Mouse (Mus musculus): ENCODE measurements around the gene Diaph3. TPM values are rescaled to one million over a fixed set of nuclear protein-coding genes. Genes with fewer than 3 reads are reported as not detected.

Diaph3 gene
- polyA plus RNA-seq, 1 experiment from 2014 or later, result 4.3 TPM

- Histone ChIP-seq H3K4me2 (ENCODE audit: low read length) (no peak overlapping the region), H3K4me1 (ENCODE audit: control insufficient read depth, insufficient read depth, low read length) (0 out of 2 replicates have a peak, but pooled peaks cover 2% of the 10 kb centered on the region), H3K36me3 (ENCODE audit: control insufficient read depth, insufficient read depth, low read length) (no peaks in the 10 kb centered on the region), H3K27me3 (ENCODE audit: control insufficient read depth, insufficient read depth, low read length) (no peaks in the 10 kb centered on the region), H3K9ac (replicated peaks; ENCODE audit: low read length) (no peak overlapping the region), H3K4me3 (replicated peaks; ENCODE audit: low read depth, low read length) (no peak overlapping the region), H3K27ac (replicated peaks; ENCODE audit: low read depth, low read length) (no peak overlapping the region), H3K9me3 (ENCODE audit: control insufficient read depth, low read length) (no peaks in the 10 kb centered on the region)
- 73% methylated on average over 11 of the region's 11 CpGs for WGBS
- DNase-seq (no peak), ATAC-seq (ENCODE audit: low FRiP score, low TSS enrichment) (no peak)
Observed at GRCm38 (mm10) chr14:86861277-86861946, 279.6 kb downstream of the Diaph3 start.

GRCm38 (mm10) chr14:86847154-86847810, 293.8 kb downstream of the Diaph3 start:
- 91% methylated on average over 4 of the region's 4 CpGs for WGBS
- no peak for DNase-seq
- no peaks in the 10 kb centered on the region for H3K36me3 ChIP-seq (ENCODE audit: control insufficient read depth, insufficient read depth, low read length)
- H3K27ac ChIP-seq (replicated peaks; ENCODE audit: low read depth, low read length), result no peak overlapping the region
- H3K9me3 ChIP-seq (ENCODE audit: control insufficient read depth, low read length), result no peaks in the 10 kb centered on the region
- no peak overlapping the region for H3K4me3 ChIP-seq (replicated peaks; ENCODE audit: low read depth, low read length)
- no peak overlapping the region for H3K9ac ChIP-seq (replicated peaks; ENCODE audit: low read length)
- no peak for ATAC-seq (ENCODE audit: low FRiP score, low TSS enrichment)
- no peaks in the 10 kb centered on the region for H3K4me1 ChIP-seq (ENCODE audit: control insufficient read depth, insufficient read depth, low read length)
- H3K4me2 ChIP-seq (ENCODE audit: low read length), result no peak overlapping the region
- H3K27me3 ChIP-seq (ENCODE audit: control insufficient read depth, insufficient read depth, low read length), result no peaks in the 10 kb centered on the region

- no peak overlapping the region for H3K4me2 ChIP-seq (ENCODE audit: low read length)
- DNase-seq (no peak), ATAC-seq (ENCODE audit: low FRiP score, low TSS enrichment) (no peak)
- no peak overlapping the region for H3K9ac ChIP-seq (replicated peaks; ENCODE audit: low read length)
- no peaks in the 10 kb centered on the region for H3K4me1 ChIP-seq (ENCODE audit: control insufficient read depth, insufficient read depth, low read length)
- H3K4me3 ChIP-seq (replicated peaks; ENCODE audit: low read depth, low read length), result no peak overlapping the region
- 99% methylated on average over 3 of the region's 3 CpGs for whole genome bisulfite sequencing
- no peaks in the 10 kb centered on the region for H3K9me3 ChIP-seq (ENCODE audit: control insufficient read depth, low read length)
- no peaks in the 10 kb centered on the region for H3K36me3 ChIP-seq (ENCODE audit: control insufficient read depth, insufficient read depth, low read length)
- H3K27ac ChIP-seq (replicated peaks; ENCODE audit: low read depth, low read length), result no peak overlapping the region
- no peaks in the 10 kb centered on the region for H3K27me3 ChIP-seq (ENCODE audit: control insufficient read depth, insufficient read depth, low read length)
Observed at GRCm38 (mm10) chr14:86844075-86844474, 297.0 kb downstream of the Diaph3 start.

GRCm38 (mm10) chr14:86837642-86838041, 303.4 kb downstream of the Diaph3 start:
- Histone ChIP-seq H3K4me2 (ENCODE audit: low read length) (no peak overlapping the region), H3K4me3 (replicated peaks; ENCODE audit: low read depth, low read length) (no peak overlapping the region), H3K9ac (replicated peaks; ENCODE audit: low read length) (no peak overlapping the region), H3K9me3 (ENCODE audit: control insufficient read depth, low read length) (no peaks in the 10 kb centered on the region), H3K27me3 (ENCODE audit: control insufficient read depth, insufficient read depth, low read length) (no peaks in the 10 kb centered on the region), H3K4me1 (ENCODE audit: control insufficient read depth, insufficient read depth, low read length) (no peaks in the 10 kb centered on the region), H3K36me3 (ENCODE audit: control insufficient read depth, insufficient read depth, low read length) (no peaks in the 10 kb centered on the region), H3K27ac (replicated peaks; ENCODE audit: low read depth, low read length) (no peak overlapping the region)
- WGBS, result 67% methylated on average over 2 of the region's 2 CpGs
- ATAC-seq (ENCODE audit: low FRiP score, low TSS enrichment) (no peak), DNase-seq (no peak)

- 90% methylated on average over 2 of the region's 2 CpGs for WGBS
- no peak overlapping the region for H3K27ac ChIP-seq (replicated peaks; ENCODE audit: low read depth, low read length)
- no peaks in the 10 kb centered on the region for H3K9me3 ChIP-seq (ENCODE audit: control insufficient read depth, low read length)
- DNase-seq (no peak), ATAC-seq (ENCODE audit: low FRiP score, low TSS enrichment) (no peak)
- H3K4me1 ChIP-seq (ENCODE audit: control insufficient read depth, insufficient read depth, low read length), result no peaks in the 10 kb centered on the region
- H3K4me3 ChIP-seq (replicated peaks; ENCODE audit: low read depth, low read length), result no peak overlapping the region
- H3K36me3 ChIP-seq (ENCODE audit: control insufficient read depth, insufficient read depth, low read length), result no peaks in the 10 kb centered on the region
- no peak overlapping the region for H3K4me2 ChIP-seq (ENCODE audit: low read length)
- H3K27me3 ChIP-seq (ENCODE audit: control insufficient read depth, insufficient read depth, low read length), result no peaks in the 10 kb centered on the region
- no peak overlapping the region for H3K9ac ChIP-seq (replicated peaks; ENCODE audit: low read length)
Observed at GRCm38 (mm10) chr14:86834851-86835250, 306.2 kb downstream of the Diaph3 start.

GRCm38 (mm10) chr14:86834269-86834668, 306.8 kb downstream of the Diaph3 start:
- no peaks in the 10 kb centered on the region for H3K4me1 ChIP-seq (ENCODE audit: control insufficient read depth, insufficient read depth, low read length)
- no peak overlapping the region for H3K9ac ChIP-seq (replicated peaks; ENCODE audit: low read length)
- H3K36me3 ChIP-seq (ENCODE audit: control insufficient read depth, insufficient read depth, low read length), result no peaks in the 10 kb centered on the region
- WGBS, result 94% methylated on average over 6 of the region's 6 CpGs
- H3K27me3 ChIP-seq (ENCODE audit: control insufficient read depth, insufficient read depth, low read length), result no peaks in the 10 kb centered on the region
- H3K4me2 ChIP-seq (ENCODE audit: low read length), result no peak overlapping the region
- no peak overlapping the region for H3K4me3 ChIP-seq (replicated peaks; ENCODE audit: low read depth, low read length)
- H3K27ac ChIP-seq (replicated peaks; ENCODE audit: low read depth, low read length), result no peak overlapping the region
- DNase-seq (no peak), ATAC-seq (ENCODE audit: low FRiP score, low TSS enrichment) (no peak)
- H3K9me3 ChIP-seq (ENCODE audit: control insufficient read depth, low read length), result no peaks in the 10 kb centered on the region

- Histone ChIP-seq H3K4me2 (ENCODE audit: low read length) (no peak overlapping the region), H3K9me3 (ENCODE audit: control insufficient read depth, low read length) (no peaks in the 10 kb centered on the region), H3K36me3 (ENCODE audit: control insufficient read depth, insufficient read depth, low read length) (no peaks in the 10 kb centered on the region), H3K27ac (replicated peaks; ENCODE audit: low read depth, low read length) (no peak overlapping the region), H3K27me3 (ENCODE audit: control insufficient read depth, insufficient read depth, low read length) (no peaks in the 10 kb centered on the region), H3K9ac (replicated peaks; ENCODE audit: low read length) (no peak overlapping the region), H3K4me1 (ENCODE audit: control insufficient read depth, insufficient read depth, low read length) (no peaks in the 10 kb centered on the region), H3K4me3 (replicated peaks; ENCODE audit: low read depth, low read length) (no peak overlapping the region)
- 74% methylated on average over 4 of the region's 4 CpGs for WGBS
- ATAC-seq (ENCODE audit: low FRiP score, low TSS enrichment), result no peak
- DNase-seq, result no peak
Observed at GRCm38 (mm10) chr14:86833003-86833402, 308.0 kb downstream of the Diaph3 start.

- H3K9me3 ChIP-seq (ENCODE audit: control insufficient read depth, low read length), result no peaks in the 10 kb centered on the region
- H3K36me3 ChIP-seq (ENCODE audit: control insufficient read depth, insufficient read depth, low read length), result no peaks in the 10 kb centered on the region
- H3K27me3 ChIP-seq (ENCODE audit: control insufficient read depth, insufficient read depth, low read length), result no peaks in the 10 kb centered on the region
- H3K4me3 ChIP-seq (replicated peaks; ENCODE audit: low read depth, low read length), result no peak overlapping the region
- ATAC-seq (ENCODE audit: low FRiP score, low TSS enrichment) (no peak), DNase-seq (no peak)
- H3K4me1 ChIP-seq (ENCODE audit: control insufficient read depth, insufficient read depth, low read length), result no peaks in the 10 kb centered on the region
- no peak overlapping the region for H3K4me2 ChIP-seq (ENCODE audit: low read length)
- WGBS, result 97% methylated on average over 4 of the region's 4 CpGs
- no peak overlapping the region for H3K9ac ChIP-seq (replicated peaks; ENCODE audit: low read length)
- no peak overlapping the region for H3K27ac ChIP-seq (replicated peaks; ENCODE audit: low read depth, low read length)
Observed at GRCm38 (mm10) chr14:86816246-86816645, 324.8 kb downstream of the Diaph3 start.

All from midbrain, embryonic 14.5 days (tissue).